Mouse (Mus musculus): ENCODE data around the gene Nr4a2. TPM values are rescaled to one million over a fixed set of nuclear protein-coding genes. Genes with fewer than 3 reads are reported as not detected.

Gene Nr4a2
- total and polyA plus RNA-seq, 3 experiments = 0.82 to 2.3 (median 1.8) TPM

DNA sequence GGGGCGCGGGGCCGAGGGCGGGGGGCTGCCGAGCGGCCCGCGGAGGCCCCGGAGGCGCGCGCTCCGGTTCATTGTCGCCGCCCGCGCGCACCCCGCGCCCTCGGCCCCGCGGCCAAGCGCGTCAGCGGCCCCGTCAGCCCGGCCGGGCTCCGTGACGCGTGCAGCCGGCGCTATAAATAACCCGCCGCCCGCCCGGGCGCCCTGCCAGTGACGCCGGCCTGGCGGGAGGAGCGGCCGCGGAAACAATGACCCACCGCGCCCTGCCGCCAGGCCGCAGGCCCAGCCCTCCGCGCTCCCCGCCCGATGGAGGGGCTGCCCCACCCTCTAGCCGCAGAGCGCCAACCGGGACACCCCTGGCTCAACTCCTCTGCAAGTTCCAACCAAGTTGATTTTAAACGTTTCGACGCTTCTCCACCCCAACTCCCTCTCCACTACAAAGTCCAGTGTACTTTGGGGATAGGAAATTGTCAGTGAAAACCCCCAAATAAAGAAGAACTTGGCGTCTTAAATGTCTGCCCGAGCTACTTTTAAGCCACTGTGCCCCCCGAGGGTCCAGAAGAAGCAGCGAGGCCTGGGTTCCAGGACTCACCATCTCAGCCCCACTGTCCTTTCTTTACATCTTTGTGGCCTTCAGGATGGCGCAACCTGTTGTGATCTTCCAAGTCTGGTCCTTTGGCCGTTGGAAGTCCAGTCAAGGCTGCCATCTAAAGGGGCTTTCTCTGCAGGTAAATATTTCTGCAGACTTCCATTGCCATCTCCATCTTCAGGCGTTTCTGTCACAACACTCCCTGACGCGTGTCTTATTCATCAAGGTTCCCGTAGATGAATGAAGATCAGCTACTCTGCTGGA, at the start of gene Nr4a2 (continued):
- peak; percentile 70; the same call in 1 of the 2 replicates for TF ChIP-seq SIN3A (IDR thresholded peaks at IDR 0.05; ENCODE audit: low read length)

DNA sequence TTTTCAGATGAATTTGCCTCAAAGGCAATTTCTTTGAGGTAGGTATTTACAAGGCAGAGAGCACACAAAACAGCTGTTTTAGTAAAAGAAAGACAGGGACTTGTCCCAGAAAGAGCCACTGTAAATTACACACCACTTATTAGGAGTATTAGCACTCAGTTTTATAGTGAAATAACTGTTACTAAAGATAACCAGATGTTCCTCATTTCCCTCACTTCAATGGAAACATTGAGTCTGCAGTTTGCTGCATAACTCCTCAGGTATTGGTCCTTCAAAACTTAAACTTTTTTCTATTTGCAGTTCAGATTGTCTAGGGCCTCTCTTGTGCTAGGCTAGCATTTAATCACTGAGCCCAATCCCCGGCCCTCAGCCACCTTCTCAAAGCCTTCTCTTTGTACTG, 41.6 kb upstream of the Nr4a2 start:
- H3K27me3 ChIP-seq (replicated peaks) = no peaks in the 10 kb centered on the region
- no peaks in the 10 kb centered on the region for H3K4me1 ChIP-seq (ENCODE audit: control insufficient read depth in 1 of 2, insufficient read depth in 2 of 2)
- H3K36me3 ChIP-seq (replicated peaks in 1 of 2; ENCODE audit: control insufficient read depth in 1 of 2, insufficient read depth in 1 of 2, low read length in 1 of 2) = no peaks in the 10 kb centered on the region
- H3K4me2 ChIP-seq (ENCODE audit: insufficient read depth, low read depth, poor library complexity, severe bottlenecking) = no peak overlapping the region
- H3K9me3 ChIP-seq (replicated peaks; ENCODE audit: low read length) = no peaks in the 10 kb centered on the region
- dilution Hi-C loops (cut with MboI; ENCODE audit: extremely low pct_ligation_motif_present, extremely low pct_unique_long_range_greater_than_20kb, low sequenced_read_pairs) = no loop called here
- no peaks in the 10 kb centered on the region for H3K79me2 ChIP-seq (replicated peaks; ENCODE audit: control insufficient read depth, extremely low read depth, insufficient read depth, poor library complexity, severe bottlenecking)
- no peak for TF ChIP-seq ETS1 (conservative IDR thresholded peaks at IDR 0.05; ENCODE audit: low read depth, low read length)
- no peak for TF ChIP-seq UBTF (IDR thresholded peaks at IDR 0.05; ENCODE audit: low read depth, low read length)
- TF ChIP-seq ZKSCAN1 (IDR thresholded peaks at IDR 0.05; ENCODE audit: borderline replicate concordance, low read depth, low read length) = no peak
- no peak for TF ChIP-seq MAFK (IDR thresholded peaks at IDR 0.05; ENCODE audit: insufficient replicate concordance, low read length)
- TF ChIP-seq MXI1 (IDR thresholded peaks at IDR 0.05; ENCODE audit: low read depth, low read length) = no peak
- TF ChIP-seq POLR2A (IDR thresholded peaks at IDR 0.05; ENCODE audit: low read depth, low read length) = no peak
- no peak for TF ChIP-seq TCF12 (IDR thresholded peaks at IDR 0.05; ENCODE audit: low read depth, low read length)
- H3K9ac ChIP-seq (ENCODE audit: insufficient read depth, low read depth) = no peak overlapping the region
- H3K27ac ChIP-seq (ENCODE audit: insufficient read depth, low read depth) = no peak overlapping the region
- in situ Hi-C loops (cut with MboI; ENCODE audit: low pct_ligation_motif_present, low pct_unique_long_range_greater_than_20kb, low sequenced_read_pairs) = no loop called here
- no peak for DNase-seq (ENCODE audit: extremely low read depth)
- no peak overlapping the region for H3K4me3 ChIP-seq (replicated peaks in 1 of 3; ENCODE audit: low read depth in 2 of 3, low read length in 2 of 3, poor library complexity in 1 of 3)

DNA sequence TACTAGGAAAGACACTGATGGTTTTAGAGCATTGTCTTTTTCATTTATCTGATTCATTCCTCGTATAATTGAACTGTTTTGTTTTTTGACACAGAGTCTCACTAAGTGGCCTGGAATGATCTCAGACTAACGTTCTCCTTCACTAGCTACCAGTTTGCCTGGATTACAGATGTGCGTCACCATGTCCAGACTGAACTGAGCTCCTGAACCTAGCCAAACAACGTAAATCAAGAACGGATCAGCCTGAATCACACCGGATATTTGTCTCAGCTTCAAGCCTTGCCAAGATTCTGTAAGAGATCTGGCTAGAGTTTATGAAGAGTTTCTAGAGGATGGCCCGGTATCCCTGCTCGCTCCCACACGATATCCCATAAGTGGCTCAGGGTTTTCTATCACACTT, 33.0 kb upstream of the Nr4a2 start:
- TF ChIP-seq NRF1 (IDR thresholded peaks at IDR 0.05; ENCODE audit: low read depth, low read length) = no peak
- TF ChIP-seq ZC3H11A (IDR thresholded peaks at IDR 0.05; ENCODE audit: low read depth, low read length) = no peak
- TF ChIP-seq HCFC1 (IDR thresholded peaks at IDR 0.05; ENCODE audit: low read depth, low read length) = no peak
- TF ChIP-seq E2F4 (IDR thresholded peaks at IDR 0.05; ENCODE audit: insufficient replicate concordance, low read depth, low read length) = no peak
- TF ChIP-seq NELFE (IDR thresholded peaks at IDR 0.05; ENCODE audit: low read depth, low read length) = no peak
- TF ChIP-seq ZMIZ1 (IDR thresholded peaks at IDR 0.05; ENCODE audit: low read depth, low read length) = no peak
- TF ChIP-seq JUND (conservative IDR thresholded peaks at IDR 0.05; ENCODE audit: low read depth, low read length) = no peak
- no peak for TF ChIP-seq CHD2 (IDR thresholded peaks at IDR 0.05; ENCODE audit: low read length)
- Histone ChIP-seq H3K4me1 (ENCODE audit: control insufficient read depth in 1 of 2, insufficient read depth in 2 of 2) (no peaks in the 10 kb centered on the region), H3K4me3 (replicated peaks in 1 of 3; ENCODE audit: low read depth in 2 of 3, low read length in 2 of 3, poor library complexity in 1 of 3) (no peak overlapping the region), H3K27ac (ENCODE audit: insufficient read depth, low read depth) (no peak overlapping the region), H3K36me3 (replicated peaks in 1 of 2; ENCODE audit: control insufficient read depth in 1 of 2, insufficient read depth in 1 of 2, low read length in 1 of 2) (no peaks in the 10 kb centered on the region), H3K9me3 (replicated peaks; ENCODE audit: low read length) (no peaks in the 10 kb centered on the region), H3K9ac (ENCODE audit: insufficient read depth, low read depth) (no peak overlapping the region), H3K4me2 (ENCODE audit: insufficient read depth, low read depth, poor library complexity, severe bottlenecking) (no peak overlapping the region), H3K27me3 (replicated peaks) (no peaks in the 10 kb centered on the region), H3K79me2 (replicated peaks; ENCODE audit: control insufficient read depth, extremely low read depth, insufficient read depth, poor library complexity, severe bottlenecking) (no peaks in the 10 kb centered on the region)
- dilution Hi-C loops (cut with MboI; ENCODE audit: extremely low pct_ligation_motif_present, extremely low pct_unique_long_range_greater_than_20kb, low sequenced_read_pairs) (no loop called here), in situ Hi-C loops (cut with MboI; ENCODE audit: low pct_ligation_motif_present, low pct_unique_long_range_greater_than_20kb, low sequenced_read_pairs) (no loop called here)
- no peak for DNase-seq (ENCODE audit: extremely low read depth)

All from CH12.LX (cell line).